Mouse (Mus musculus) hindbrain, embryonic 14.5 days (tissue): ENCODE data around the gene Cenpa. TPM values are rescaled to one million over a fixed set of nuclear protein-coding genes. Genes with fewer than 3 reads are reported as not detected.
"Not testable (repeated sequence)": the region's sequence is repeated elsewhere in the genome, so short reads cannot be mapped to it uniquely, and the experiment has no call there.

Experiments used
- ATAC-seq: fragments of 200-750 bp; cut with Nextera tagmentation; 2 replicates; pipeline ENCODE4 v1.8.0; 2017; ENCODE audit warnings: moderate number of reproducible peaks, mild to moderate bottlenecking, moderate TSS enrichment, moderate library complexity; ENCODE audit not compliant: low FRiP score
- DNase-seq: peaks from one replicate; pipeline ENCODE4 v3.0.0-alpha.2; 2015; ENCODE audit warnings: low spot score
- H3K27ac ChIP-seq: fragments of 300-500 bp; sonication (generic); 2 replicates; pipeline ENCODE4 v1.5.1; 2014; ENCODE audit warnings: mild to moderate bottlenecking, moderate library complexity
- H3K27me3 ChIP-seq: fragments of 300-500 bp; sonication (generic); 2 replicates; pipeline ENCODE4 v1.6.1; 2014; ENCODE audit warnings: mild to moderate bottlenecking, low read length, mixed read lengths; ENCODE audit not compliant: control insufficient read depth, insufficient read depth
- H3K36me3 ChIP-seq: fragments of 300-500 bp; sonication (generic); replicated peaks from 2 replicates; pipeline ENCODE4 v1.6.1; 2014; ENCODE audit not compliant: control insufficient read depth, insufficient read depth
- H3K4me1 ChIP-seq: fragments of 300-500 bp; sonication (generic); replicated peaks from 2 replicates; pipeline ENCODE4 v1.6.1; 2014; ENCODE audit warnings: antibody characterized with exemption, low read length, mixed read lengths; ENCODE audit not compliant: control insufficient read depth, insufficient read depth
- H3K4me2 ChIP-seq: fragments of 300-500 bp; sonication (generic); replicated peaks from 2 replicates; pipeline ENCODE4 v1.6.1; 2014; ENCODE audit warnings: mild to moderate bottlenecking, moderate library complexity
- H3K4me3 ChIP-seq: fragments of 300-500 bp; sonication (generic); replicated peaks from 2 replicates; pipeline ENCODE4 v1.5.1; 2014; ENCODE audit warnings: mild to moderate bottlenecking, low read length
- H3K9ac ChIP-seq: fragments of 300-500 bp; sonication (generic); 2 replicates; pipeline ENCODE4 v1.6.1; 2014
- H3K9me3 ChIP-seq: fragments of 300-500 bp; sonication (generic); 2 replicates; pipeline ENCODE4 v1.6.1; 2016; ENCODE audit warnings: low read length; ENCODE audit not compliant: control insufficient read depth
- WGBS: fragments of 180-500 bp; shearing (Covaris S2); extraction: QIAGEN DNeasy Blood & Tissue Kit; methylation state at CpG from one replicate; pipeline ENCODE4 v1.1.7; 2014; 5-methylcytosine and 5-hydroxymethylcytosine counted together
- polyA plus RNA-seq: library from polyadenylated mRNA; unstranded; fragments of >200 nt; fragmentation: Nextera tagmentation; extraction: Ambion mirVana; gene quantifications from 2 replicates; pipeline ENCODE4 v1.2.1, GENCODE M21; 2014

The Cenpa gene
- polyA plus RNA-seq, 1 experiment from 2014 or later = 41.0 TPM

DNA sequence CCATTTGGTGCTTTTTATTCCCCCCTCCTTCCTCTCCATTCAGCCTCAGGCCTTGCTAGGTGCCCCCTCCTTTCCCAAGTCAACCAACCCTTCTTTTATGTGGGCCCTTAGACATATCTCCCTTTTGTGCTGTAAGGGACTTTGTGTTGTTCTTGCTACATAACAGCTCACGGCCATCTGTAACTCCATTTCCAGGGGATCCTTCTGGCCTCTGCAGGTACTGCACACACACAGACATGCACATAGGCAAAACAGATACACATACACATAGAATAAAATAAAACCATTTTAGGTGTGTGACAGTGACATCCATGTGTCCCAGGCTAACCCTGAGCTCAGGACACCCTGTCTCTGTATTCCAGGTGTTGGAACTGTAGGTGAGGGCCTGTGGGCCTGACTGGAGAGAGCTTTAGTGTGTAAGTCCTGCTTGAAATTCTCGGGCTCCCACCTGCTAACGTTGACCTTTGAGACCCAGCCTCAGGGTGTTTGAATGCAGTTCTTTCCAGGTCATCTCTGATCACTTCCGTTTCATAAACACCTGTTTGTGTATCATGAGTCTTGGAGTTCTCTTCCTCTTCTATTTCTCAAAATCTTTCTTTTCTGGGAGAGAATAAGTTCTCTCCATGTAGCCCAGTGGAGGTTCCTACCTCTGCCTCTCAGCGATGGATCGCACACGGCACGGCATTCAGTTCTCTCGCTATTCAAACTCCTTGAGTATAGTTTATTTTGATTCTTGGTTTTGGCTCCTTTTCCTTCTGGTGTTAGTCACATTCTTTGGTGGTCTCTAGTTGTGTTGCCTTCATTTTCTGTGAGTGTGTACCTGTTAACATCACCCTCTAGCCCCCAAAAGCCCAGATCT lies 2.3 kb downstream of the Cenpa start:
- no peak overlapping the region for H3K4me3 ChIP-seq
- H3K27ac ChIP-seq = no peak overlapping the region
- H3K27me3 ChIP-seq = no peaks in the 10 kb centered on the region
- H3K9me3 ChIP-seq = no peaks in the 10 kb centered on the region
- ATAC-seq (no peak), DNase-seq (no peak)
- H3K9ac ChIP-seq = no peak overlapping the region
- peaks cover 10% of the 10 kb centered on the region; the same call in 1 of the 2 replicates for H3K4me1 ChIP-seq
- H3K36me3 ChIP-seq = no peaks in the 10 kb centered on the region
- WGBS = 94% methylated on average over 9 of the region's 9 CpGs
- H3K4me2 ChIP-seq = no peak overlapping the region

DNA sequence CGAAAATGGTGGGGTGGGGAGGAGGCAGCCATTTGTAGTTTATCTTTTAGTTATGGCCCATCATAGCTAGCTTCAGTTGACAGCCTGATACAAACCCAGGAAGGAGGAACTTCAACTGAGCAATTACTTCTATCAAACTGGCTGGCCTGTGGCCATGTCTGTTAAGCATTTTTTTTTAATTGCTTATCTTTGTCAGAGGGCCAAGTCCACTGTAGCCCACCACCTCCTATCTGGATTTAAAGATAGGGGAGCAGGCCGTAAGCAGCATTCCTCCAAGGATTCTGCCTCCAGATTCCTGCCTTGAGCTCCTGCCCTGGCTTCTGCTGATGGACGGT lies 2.9 kb downstream of the Cenpa start:
- DNase-seq = no peak
- ATAC-seq = no peak
- Histone ChIP-seq H3K9ac (no peak overlapping the region), H3K27me3 (no peaks in the 10 kb centered on the region), H3K27ac (no peak overlapping the region), H3K4me2 (no peak overlapping the region), H3K9me3 (no peaks in the 10 kb centered on the region), H3K36me3 (no peaks in the 10 kb centered on the region), H3K4me1 (peaks cover 10% of the 10 kb centered on the region; the same call in 1 of the 2 replicates), H3K4me3 (no peak overlapping the region)
- WGBS = 88% methylated on average over 3 of the region's 3 CpGs

DNA sequence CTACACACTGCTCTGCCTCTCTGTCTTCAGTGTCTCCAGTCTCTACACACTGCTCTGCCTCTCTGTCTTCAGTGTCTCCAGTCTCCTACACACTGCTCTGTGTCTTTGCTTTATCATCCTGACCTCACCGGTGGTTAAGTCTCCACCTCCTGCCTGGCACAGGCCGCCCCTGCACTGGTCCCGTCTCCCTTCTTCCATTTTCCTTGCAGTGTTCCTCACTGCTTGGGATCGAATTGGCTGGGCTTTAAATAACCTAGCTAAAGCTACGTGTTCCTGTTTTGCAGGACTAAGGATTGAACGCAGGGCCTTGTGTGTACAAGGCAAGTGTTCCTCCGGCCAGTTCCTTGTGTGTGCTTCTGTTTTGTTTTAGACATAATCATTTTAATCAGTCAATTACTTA lies 3.5 kb downstream of the Cenpa start:
- Histone ChIP-seq H3K27ac (no peak overlapping the region), H3K4me2 (no peak overlapping the region), H3K36me3 (no peaks in the 10 kb centered on the region), H3K9ac (no peak overlapping the region), H3K4me3 (no peak overlapping the region), H3K27me3 (no peaks in the 10 kb centered on the region), H3K9me3 (no peaks in the 10 kb centered on the region), H3K4me1 (peaks cover 10% of the 10 kb centered on the region; the same call in 1 of the 2 replicates)
- 94% methylated on average over 7 of the region's 7 CpGs for WGBS
- no peak for DNase-seq
- ATAC-seq = no peak

DNA sequence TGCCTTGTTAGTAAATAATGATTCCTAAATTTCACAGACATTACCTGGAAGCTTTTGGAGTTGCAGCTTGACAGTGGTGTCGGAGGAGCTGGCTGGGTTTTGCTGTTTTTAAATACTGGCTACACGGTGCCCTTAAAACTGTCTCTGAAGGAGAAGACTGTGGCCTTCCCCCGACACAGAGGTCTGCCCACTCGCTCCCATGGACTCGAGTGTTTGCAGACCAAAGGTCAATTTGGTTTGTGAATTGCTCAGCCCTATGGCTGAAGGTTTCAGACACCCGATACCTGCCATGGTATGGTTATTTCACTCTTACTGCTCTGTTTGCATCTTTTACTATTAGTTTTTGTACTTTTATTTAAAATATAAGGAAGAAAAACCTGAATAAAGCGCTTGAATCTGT lies 7.4 kb downstream of the Cenpa start:
- WGBS = 86% methylated on average over 7 of the region's 7 CpGs
- H3K4me1 ChIP-seq = no peaks in the 10 kb centered on the region
- no peak for DNase-seq
- H3K36me3 ChIP-seq = no peaks in the 10 kb centered on the region
- no peak overlapping the region for H3K9ac ChIP-seq
- ATAC-seq = no peak
- no peak overlapping the region for H3K4me3 ChIP-seq
- no peak overlapping the region for H3K4me2 ChIP-seq
- no peaks in the 10 kb centered on the region for H3K9me3 ChIP-seq
- H3K27ac ChIP-seq = no peak overlapping the region
- no peaks in the 10 kb centered on the region for H3K27me3 ChIP-seq

DNA sequence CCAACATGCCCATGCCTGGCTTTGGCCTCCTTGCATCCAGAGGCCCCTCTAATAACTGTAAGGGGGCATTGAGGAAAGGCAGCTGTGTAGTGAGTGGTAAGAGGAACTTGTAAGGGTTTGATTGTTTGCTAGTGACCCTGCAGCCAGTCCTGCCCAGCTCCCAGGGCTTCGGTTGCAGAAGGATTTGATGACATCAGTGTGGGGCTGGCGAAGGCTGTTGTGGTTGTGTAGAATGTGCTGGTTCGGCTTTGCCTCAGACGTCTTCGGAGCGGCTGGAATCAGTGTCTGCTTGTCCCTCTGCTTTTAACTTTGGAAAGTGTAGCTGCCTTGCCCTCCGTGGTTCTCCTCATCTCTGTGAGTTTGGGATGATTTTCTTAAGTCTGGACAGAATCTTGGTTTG lies 10.2 kb downstream of the Cenpa start:
- Histone ChIP-seq H3K4me1 (no peaks in the 10 kb centered on the region), H3K36me3 (no peaks in the 10 kb centered on the region), H3K4me3 (no peak overlapping the region), H3K27me3 (no peaks in the 10 kb centered on the region), H3K27ac (no peak overlapping the region), H3K9me3 (no peaks in the 10 kb centered on the region), H3K4me2 (no peak overlapping the region), H3K9ac (no peak overlapping the region)
- no peak for ATAC-seq
- DNase-seq = no peak
- WGBS = 89% methylated on average over 7 of the region's 7 CpGs

DNA sequence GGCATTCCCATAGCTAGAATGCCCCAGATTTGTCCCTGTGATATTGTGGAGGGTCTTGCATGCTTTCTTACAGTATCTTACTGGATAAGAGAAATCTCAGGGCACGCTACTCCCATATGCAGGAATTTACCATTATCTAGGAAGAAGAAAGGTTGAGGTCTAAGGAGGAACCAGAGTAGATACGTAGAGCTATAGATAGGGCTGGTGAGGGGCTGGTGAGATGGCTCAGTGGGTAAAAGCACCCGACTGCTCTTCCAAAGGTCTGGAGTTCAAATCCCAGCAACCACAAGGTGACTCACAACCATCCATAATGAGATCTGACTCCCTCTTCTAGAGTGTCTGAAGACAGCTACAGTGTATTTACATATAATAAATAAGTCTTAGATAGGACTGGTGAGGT lies 11.5 kb downstream of the Cenpa start:
- not testable (repeated sequence) for H3K27me3 ChIP-seq, H3K36me3 ChIP-seq, H3K4me2 ChIP-seq, H3K4me3 ChIP-seq, H3K9ac ChIP-seq, H3K9me3 ChIP-seq, ATAC-seq, DNase-seq, H3K27ac ChIP-seq, H3K4me1 ChIP-seq
- 99% methylated on average over 3 of the region's 3 CpGs for WGBS

DNA sequence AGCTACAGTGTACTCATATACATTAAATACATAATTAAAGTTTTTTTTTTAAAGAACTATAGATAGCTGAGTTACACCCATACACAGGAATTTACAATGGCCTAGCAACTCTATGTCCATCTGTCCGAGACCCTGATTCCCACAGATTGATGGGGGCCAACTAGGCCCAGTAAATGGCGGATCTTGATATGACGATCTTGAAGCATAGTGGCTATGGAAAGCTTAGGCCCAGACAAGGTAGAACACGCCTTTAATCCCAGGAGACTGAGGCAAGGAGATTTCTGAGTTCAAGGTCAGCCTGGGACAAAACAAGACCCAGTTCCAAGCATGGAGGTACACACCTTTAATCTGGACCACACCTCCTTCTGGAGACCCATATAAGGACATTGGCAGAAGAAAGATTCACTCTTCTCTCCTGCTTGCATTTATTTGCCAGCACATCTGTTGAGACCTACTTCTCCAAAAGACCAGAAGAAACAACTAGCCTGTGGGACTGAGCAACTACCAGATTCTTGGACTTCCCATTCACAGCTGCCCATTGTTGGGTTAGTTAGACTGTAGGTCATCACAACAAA lies 12.2 kb downstream of the Cenpa start:
- WGBS = 97% methylated on average over 4 of the region's 4 CpGs
- no peak overlapping the region for H3K4me3 ChIP-seq
- H3K36me3 ChIP-seq = no peaks in the 10 kb centered on the region
- H3K9me3 ChIP-seq = no peaks in the 10 kb centered on the region
- DNase-seq (no peak), ATAC-seq (no peak)
- H3K27me3 ChIP-seq = no peaks in the 10 kb centered on the region
- H3K27ac ChIP-seq = no peak overlapping the region
- no peak overlapping the region for H3K9ac ChIP-seq
- no peak overlapping the region for H3K4me2 ChIP-seq
- no peaks in the 10 kb centered on the region for H3K4me1 ChIP-seq

DNA sequence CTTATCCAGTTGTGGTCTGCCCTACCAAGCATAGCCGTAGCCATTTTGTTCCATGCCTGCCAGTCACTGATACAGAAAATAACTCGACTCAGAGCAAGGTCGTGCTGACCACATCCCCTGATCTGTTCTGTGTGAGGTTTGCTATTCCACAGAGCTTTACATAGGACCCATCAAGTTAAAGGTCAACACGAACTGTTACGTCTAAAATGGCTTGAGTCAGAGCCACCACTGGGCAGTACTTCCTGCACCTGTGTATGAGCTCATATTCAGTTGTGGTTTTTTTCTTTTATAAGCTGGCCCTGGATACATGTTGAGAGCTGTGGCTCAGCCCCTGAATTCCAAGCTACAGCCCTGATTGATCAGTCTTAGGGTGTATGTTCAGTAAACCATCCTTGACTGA lies 13.0 kb downstream of the Cenpa start:
- 79% methylated on average over 5 of the region's 5 CpGs for WGBS

DNA sequence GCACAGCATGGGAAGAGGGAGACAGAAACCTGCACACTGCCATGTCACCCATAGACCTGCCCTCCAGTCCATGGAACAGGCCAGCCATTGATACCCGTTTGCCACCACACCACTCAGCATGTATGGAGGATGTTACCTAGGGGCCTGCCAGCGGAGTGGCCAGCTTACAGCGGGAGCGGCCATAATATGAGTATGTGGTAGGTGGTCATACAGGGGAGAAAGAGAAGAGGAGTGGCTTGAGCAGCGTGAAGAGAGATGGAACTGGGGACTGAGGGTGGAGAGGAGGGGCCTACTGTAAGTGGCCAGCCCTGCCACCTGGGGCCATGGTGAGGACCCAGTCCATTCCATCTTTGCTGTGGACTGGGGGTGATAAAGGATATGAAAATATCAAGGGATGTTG lies 15.4 kb downstream of the Cenpa start:
- no peak overlapping the region for H3K4me2 ChIP-seq
- 88% methylated on average over 5 of the region's 5 CpGs for WGBS
- no peak overlapping the region for H3K4me3 ChIP-seq
- H3K9me3 ChIP-seq = no peaks in the 10 kb centered on the region
- no peak for ATAC-seq
- H3K4me1 ChIP-seq = no peaks in the 10 kb centered on the region
- H3K27ac ChIP-seq = no peak overlapping the region
- DNase-seq = no peak
- no peak overlapping the region for H3K9ac ChIP-seq
- H3K27me3 ChIP-seq = no peaks in the 10 kb centered on the region
- H3K36me3 ChIP-seq = no peaks in the 10 kb centered on the region

More for the DNA sequence above, 13.0 kb downstream of the Cenpa start:
- Histone ChIP-seq H3K4me2 (no peak overlapping the region), H3K4me1 (no peaks in the 10 kb centered on the region), H3K36me3 (no peaks in the 10 kb centered on the region), H3K27ac (no peak overlapping the region), H3K9me3 (no peaks in the 10 kb centered on the region), H3K4me3 (no peak overlapping the region), H3K27me3 (no peaks in the 10 kb centered on the region), H3K9ac (no peak overlapping the region)
- no peak for DNase-seq
- no peak for ATAC-seq
